Mouse (Mus musculus) midbrain, embryonic 16.5 days (tissue): ENCODE measurements around the gene Lyzl4. TPM values are rescaled to one million over a fixed set of nuclear protein-coding genes. Genes with fewer than 3 reads are reported as not detected.

Experiments used
- ATAC-seq: fragments of 200-750 bp; cut with Nextera tagmentation; 2 replicates; pipeline ENCODE4 v1.8.0; 2017; ENCODE audit warnings: moderate TSS enrichment
- H3K27ac ChIP-seq: fragments of 300-500 bp; sonication (generic); 2 replicates; pipeline ENCODE4 v1.5.1; 2014; ENCODE audit warnings: mild to moderate bottlenecking, low read length, mixed read lengths
- H3K27me3 ChIP-seq: fragments of 300-500 bp; sonication (generic); 2 replicates; pipeline ENCODE4 v1.6.1; 2014; ENCODE audit warnings: low read depth, low read length, mixed read lengths; ENCODE audit not compliant: control insufficient read depth, insufficient read depth
- H3K36me3 ChIP-seq: fragments of 300-500 bp; sonication (generic); 2 replicates; pipeline ENCODE4 v1.6.1; 2014; ENCODE audit warnings: mild to moderate bottlenecking, low read length, moderate library complexity, mixed read lengths; ENCODE audit not compliant: control insufficient read depth, insufficient read depth
- H3K4me1 ChIP-seq: fragments of 300-500 bp; sonication (generic); 2 replicates; pipeline ENCODE4 v1.6.1; 2014; ENCODE audit warnings: mild to moderate bottlenecking, low read length, mixed read lengths; ENCODE audit not compliant: control insufficient read depth, insufficient read depth
- H3K4me2 ChIP-seq: fragments of 300-500 bp; sonication (generic); 2 replicates; pipeline ENCODE4 v1.6.1; 2014; ENCODE audit warnings: mild to moderate bottlenecking, low read length, mixed read lengths
- H3K4me3 ChIP-seq: fragments of 300-500 bp; sonication (generic); 2 replicates; pipeline ENCODE4 v1.5.1; 2014; ENCODE audit warnings: low read depth, mild to moderate bottlenecking, low read length, moderate library complexity, mixed read lengths
- H3K9ac ChIP-seq: fragments of 300-500 bp; sonication (generic); 2 replicates; pipeline ENCODE4 v1.6.1; 2014; ENCODE audit warnings: low read depth, low read length, mixed read lengths
- H3K9me3 ChIP-seq: fragments of 300-500 bp; sonication (generic); replicated peaks from 2 replicates; pipeline ENCODE4 v1.6.1; 2014; ENCODE audit warnings: mild to moderate bottlenecking, low read length, mixed read lengths; ENCODE audit not compliant: control insufficient read depth, poor library complexity, severe bottlenecking
- WGBS: fragments of 180-500 bp; shearing (Covaris S2); extraction: QIAGEN DNeasy Blood & Tissue Kit; methylation state at CpG from one replicate; pipeline ENCODE4 v1.1.7; 2014; 5-methylcytosine and 5-hydroxymethylcytosine counted together
- polyA plus RNA-seq: library from polyadenylated mRNA; unstranded; fragments of >200 nt; fragmentation: Nextera tagmentation; extraction: Ambion mirVana; gene quantifications from 2 replicates; pipeline ENCODE4 v1.2.1, GENCODE M21; 2015

Gene Lyzl4
- polyA plus RNA-seq, 1 experiment from 2014 or later, result not detected

- WGBS, result 41% methylated on average over 7 of the region's 7 CpGs
- Histone ChIP-seq H3K27ac (no peak overlapping the region), H3K36me3 (no peaks in the 10 kb centered on the region), H3K4me3 (no peak overlapping the region), H3K9me3 (no peaks in the 10 kb centered on the region), H3K27me3 (no peaks in the 10 kb centered on the region), H3K4me1 (no peaks in the 10 kb centered on the region), H3K9ac (no peak overlapping the region), H3K4me2 (no peak overlapping the region)
- no peak for ATAC-seq
Measured at GRCm38 (mm10) chr9:121619441-121619840, 22.5 kb downstream of the Lyzl4 start.

GRCm38 (mm10) chr9:121616471-121616870, 25.4 kb downstream of the Lyzl4 start:
- WGBS, result 78% methylated on average over 3 of the region's 3 CpGs
- H3K27ac ChIP-seq, result no peak overlapping the region
- H3K36me3 ChIP-seq, result no peaks in the 10 kb centered on the region
- H3K27me3 ChIP-seq, result no peaks in the 10 kb centered on the region
- no peak overlapping the region for H3K9ac ChIP-seq
- H3K9me3 ChIP-seq, result no peaks in the 10 kb centered on the region
- no peak overlapping the region for H3K4me2 ChIP-seq
- no peak for ATAC-seq
- no peaks in the 10 kb centered on the region for H3K4me1 ChIP-seq
- no peak overlapping the region for H3K4me3 ChIP-seq

GRCm38 (mm10) chr9:121614241-121614757, 27.6 kb downstream of the Lyzl4 start:
- no peaks in the 10 kb centered on the region for H3K4me1 ChIP-seq
- no peak overlapping the region for H3K4me3 ChIP-seq
- H3K27ac ChIP-seq, result no peak overlapping the region
- H3K27me3 ChIP-seq, result no peaks in the 10 kb centered on the region
- no peak overlapping the region for H3K4me2 ChIP-seq
- ATAC-seq, result no peak
- no peaks in the 10 kb centered on the region for H3K36me3 ChIP-seq
- no peak overlapping the region for H3K9ac ChIP-seq
- no peaks in the 10 kb centered on the region for H3K9me3 ChIP-seq

GRCm38 (mm10) chr9:121613192-121613591, 28.7 kb downstream of the Lyzl4 start:
- ATAC-seq, result no peak

DNA sequence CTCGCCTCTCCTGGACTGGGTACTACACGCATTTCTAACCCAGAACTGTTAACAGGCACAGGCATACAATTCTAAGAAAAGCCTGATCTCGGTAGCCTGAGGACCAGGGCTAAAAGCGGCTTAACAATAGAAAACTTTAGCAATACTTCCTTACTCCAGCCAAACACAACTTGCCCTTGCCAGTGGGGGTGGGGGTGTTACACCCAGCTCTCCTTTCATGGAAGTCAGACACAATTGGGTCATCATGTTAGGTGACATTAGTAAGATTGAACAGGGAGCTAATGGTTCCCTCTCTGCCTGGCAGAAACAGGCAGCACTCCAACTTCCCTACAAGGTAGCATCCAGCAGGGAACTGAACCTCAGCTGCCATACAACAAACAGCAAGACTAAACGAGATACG, 32.5 kb downstream of the Lyzl4 start:
- H3K4me3 ChIP-seq, result no peak overlapping the region
- no peak overlapping the region for H3K4me2 ChIP-seq
- no peaks in the 10 kb centered on the region for H3K27me3 ChIP-seq
- WGBS, result 69% methylated on average over 6 of the region's 6 CpGs
- H3K9me3 ChIP-seq, result no peaks in the 10 kb centered on the region
- H3K27ac ChIP-seq, result no peak overlapping the region
- no peaks in the 10 kb centered on the region for H3K36me3 ChIP-seq
- no peaks in the 10 kb centered on the region for H3K4me1 ChIP-seq
- ATAC-seq, result no peak
- H3K9ac ChIP-seq, result no peak overlapping the region

More at GRCm38 (mm10) chr9:121613192-121613591, 28.7 kb downstream of the Lyzl4 start:
- WGBS, result 78% methylated on average over 5 of the region's 5 CpGs
- Histone ChIP-seq H3K4me2 (no peak overlapping the region), H3K9me3 (no peaks in the 10 kb centered on the region), H3K4me1 (no peaks in the 10 kb centered on the region), H3K36me3 (no peaks in the 10 kb centered on the region), H3K9ac (no peak overlapping the region), H3K27me3 (no peaks in the 10 kb centered on the region), H3K4me3 (no peak overlapping the region), H3K27ac (no peak overlapping the region)

- Histone ChIP-seq H3K4me2 (no peak overlapping the region), H3K4me3 (no peak overlapping the region), H3K27me3 (no peaks in the 10 kb centered on the region), H3K9ac (no peak overlapping the region), H3K36me3 (no peaks in the 10 kb centered on the region), H3K27ac (no peak overlapping the region), H3K9me3 (no peaks in the 10 kb centered on the region), H3K4me1 (no peaks in the 10 kb centered on the region)
- peak; percentile 61; the same call in 1 of the 2 replicates for ATAC-seq
- WGBS, result 53% methylated on average over 1 of the region's 1 CpGs
Measured at GRCm38 (mm10) chr9:121606498-121607096, 35.3 kb downstream of the Lyzl4 start.

DNA sequence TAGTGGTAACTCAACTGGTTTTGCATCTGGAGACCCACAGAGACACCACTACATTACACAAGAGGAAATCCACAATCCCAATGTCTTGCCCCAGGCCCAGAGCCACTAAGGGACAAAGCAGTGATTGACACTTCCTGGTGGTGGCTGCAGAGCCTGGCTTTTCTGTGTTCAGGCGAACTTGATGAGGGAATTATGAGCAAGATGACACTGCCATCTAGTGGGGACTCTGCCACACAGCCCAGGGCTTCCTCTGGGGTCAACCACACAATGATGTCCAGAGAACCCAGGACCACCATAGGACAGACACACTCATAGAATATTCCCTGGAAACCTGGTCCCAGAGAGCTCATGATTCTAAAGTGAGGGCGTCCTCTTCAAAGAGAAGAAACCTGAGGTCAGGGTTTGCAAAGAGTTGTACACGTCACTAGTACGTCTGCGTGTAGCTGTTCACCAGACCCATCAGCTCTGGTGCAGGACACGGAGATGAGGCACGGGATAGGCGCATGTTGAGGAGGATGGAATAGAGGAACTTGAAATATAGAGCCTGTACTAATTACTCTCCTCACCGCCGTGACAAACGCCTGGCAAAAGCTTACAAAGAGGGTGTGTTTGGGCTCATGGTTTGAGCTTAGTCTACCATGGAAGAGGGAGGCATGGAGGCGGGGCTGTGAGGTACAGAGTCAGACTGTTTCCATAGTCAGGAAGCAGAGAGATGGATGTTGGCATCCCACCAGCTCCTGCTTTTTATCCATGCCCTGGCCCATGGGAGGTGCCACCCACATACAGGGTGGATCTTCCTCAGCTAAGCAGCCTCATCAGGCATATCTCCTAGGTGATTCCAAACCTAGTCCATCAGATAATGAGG, 36.2 kb downstream of the Lyzl4 start:
- Histone ChIP-seq H3K4me2 (no peak overlapping the region), H3K9ac (no peak overlapping the region), H3K36me3 (no peaks in the 10 kb centered on the region), H3K27ac (no peak overlapping the region), H3K27me3 (no peaks in the 10 kb centered on the region), H3K9me3 (no peaks in the 10 kb centered on the region), H3K4me3 (no peak overlapping the region), H3K4me1 (peaks cover 3% of the 10 kb centered on the region; the same call in 1 of the 2 replicates)
- 62% methylated on average over 12 of the region's 12 CpGs for WGBS
- peak; percentile 85 for ATAC-seq

- Histone ChIP-seq H3K4me1 (peaks cover 6% of the 10 kb centered on the region; the same call in 1 of the 2 replicates), H3K27ac (no peak overlapping the region), H3K9ac (no peak overlapping the region), H3K4me3 (no peak overlapping the region), H3K9me3 (no peaks in the 10 kb centered on the region), H3K36me3 (no peaks in the 10 kb centered on the region), H3K4me2 (no peak overlapping the region), H3K27me3 (no peaks in the 10 kb centered on the region)
- ATAC-seq, result no peak
- 92% methylated on average over 2 of the region's 2 CpGs for WGBS
Measured at GRCm38 (mm10) chr9:121602381-121602780, 39.5 kb downstream of the Lyzl4 start.

DNA sequence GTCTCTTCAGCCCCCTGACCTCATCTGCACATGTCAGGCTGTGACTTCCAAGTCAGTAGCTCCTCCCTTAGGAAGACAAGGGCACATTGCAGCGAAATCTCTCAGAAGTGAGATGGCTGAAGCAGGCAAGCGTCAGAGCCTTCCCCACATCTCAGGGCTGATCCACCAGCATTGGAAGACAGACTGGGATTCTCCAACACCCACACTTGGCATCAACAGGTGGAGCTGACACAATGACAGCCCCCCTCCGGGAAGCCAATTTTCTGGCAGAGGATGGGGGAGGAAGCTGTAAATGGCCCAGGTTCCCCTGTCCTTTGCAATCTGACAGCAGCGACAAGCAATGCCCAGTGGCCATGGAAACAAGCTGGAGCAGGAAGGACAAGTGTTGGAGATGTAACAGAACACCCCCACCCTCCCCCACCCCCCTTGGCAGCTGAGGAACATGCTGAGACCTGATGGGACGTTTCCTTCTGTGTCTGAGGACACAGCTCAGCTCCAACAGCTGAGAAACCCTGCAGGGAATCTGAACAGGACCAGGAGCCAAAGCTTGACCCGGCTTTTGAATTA, 41.0 kb downstream of the Lyzl4 start:
- H3K27ac ChIP-seq, result no peak overlapping the region
- no peak for ATAC-seq
- no peak overlapping the region for H3K9ac ChIP-seq
- H3K4me1 ChIP-seq, result peaks cover 6% of the 10 kb centered on the region; the same call in 1 of the 2 replicates
- no peak overlapping the region for H3K4me2 ChIP-seq
- no peaks in the 10 kb centered on the region for H3K36me3 ChIP-seq
- WGBS, result 48% methylated on average over 6 of the region's 6 CpGs
- no peaks in the 10 kb centered on the region for H3K9me3 ChIP-seq
- no peak overlapping the region for H3K4me3 ChIP-seq
- H3K27me3 ChIP-seq, result no peaks in the 10 kb centered on the region
